Mouse (Mus musculus): ENCODE results near the gene Xrcc4. TPM values are rescaled to one million over a fixed set of nuclear protein-coding genes. Genes with fewer than 3 reads are reported as not detected.

Xrcc4 gene
- total RNA-seq, 1 experiment: 11.5 TPM

- no peak for DNase-seq (ENCODE audit: low read depth, low spot score)
- Histone ChIP-seq H3K27ac (ENCODE audit: insufficient read depth, low read depth, low read length, poor library complexity, severe bottlenecking) (no peak overlapping the region), H3K9me3 (ENCODE audit: control insufficient read depth, insufficient read depth, low read depth, low read length) (no peaks in the 10 kb centered on the region), H3K4me3 (ENCODE audit: insufficient read depth in 1 of 2, low read depth in 1 of 2, low read length in 2 of 2, poor library complexity in 1 of 2, severe bottlenecking in 1 of 2) (no peak overlapping the region), H3K9ac (ENCODE audit: insufficient read depth, low read depth, low read length, poor library complexity, severe bottlenecking) (no peak overlapping the region), H3K36me3 (ENCODE audit: control insufficient read depth, insufficient read depth, low read length, poor library complexity, severe bottlenecking) (no peaks in the 10 kb centered on the region), H3K4me1 (ENCODE audit: control insufficient read depth in 2 of 2, insufficient read depth in 2 of 2, low read length in 2 of 2, poor library complexity in 1 of 2) (no peaks in the 10 kb centered on the region)
- no peak for TF ChIP-seq ZNF384 (IDR thresholded peaks at IDR 0.05; ENCODE audit: low read depth, low read length)
- no peak for TF ChIP-seq HCFC1 (IDR thresholded peaks at IDR 0.05; ENCODE audit: borderline replicate concordance, insufficient read depth, low read length)
- no peak for TF ChIP-seq MAFK (IDR thresholded peaks at IDR 0.05; ENCODE audit: insufficient read depth, low read depth, low read length)
- no peak for TF ChIP-seq CHD2 (IDR thresholded peaks at IDR 0.05; ENCODE audit: low read depth, low read length)
- TF ChIP-seq ZC3H11A (IDR thresholded peaks at IDR 0.05; ENCODE audit: borderline replicate concordance, low read depth, low read length): no peak
- in situ Hi-C loops (cut with MboI; ENCODE audit: low sequenced_read_pairs in 2 of 2, unreplicated experiment in 2 of 2): no loop called here
Observed at GRCm38 (mm10) chr13:90012620-90013019, 76.8 kb downstream of the Xrcc4 start.

DNA sequence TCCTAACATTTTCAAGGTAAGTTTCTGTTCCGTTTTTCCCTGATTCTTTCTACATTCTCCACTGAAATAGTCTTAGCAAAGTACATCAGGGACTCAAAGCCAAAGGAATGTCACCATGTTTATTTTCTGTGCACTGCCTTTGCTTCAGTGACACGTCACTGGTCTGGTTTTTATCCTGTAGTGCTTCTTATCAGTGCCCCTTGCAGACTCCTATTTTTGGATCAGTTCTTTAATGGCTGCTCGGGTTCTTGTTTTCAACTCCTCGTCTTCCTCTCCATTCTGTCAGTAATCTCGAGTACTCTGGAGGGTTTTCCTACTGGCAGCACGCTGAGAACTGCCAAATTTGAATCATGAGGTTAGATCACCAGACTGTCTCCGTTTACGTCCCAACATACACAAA, 77.2 kb downstream of the Xrcc4 start:
- no peaks in the 10 kb centered on the region for H3K36me3 ChIP-seq (ENCODE audit: control insufficient read depth, insufficient read depth, low read length, poor library complexity, severe bottlenecking)
- TF ChIP-seq HCFC1 (IDR thresholded peaks at IDR 0.05; ENCODE audit: borderline replicate concordance, insufficient read depth, low read length) (no peak), MAFK (IDR thresholded peaks at IDR 0.05; ENCODE audit: insufficient read depth, low read depth, low read length) (no peak), ZC3H11A (IDR thresholded peaks at IDR 0.05; ENCODE audit: borderline replicate concordance, low read depth, low read length) (no peak), CHD2 (IDR thresholded peaks at IDR 0.05; ENCODE audit: low read depth, low read length) (no peak), ZNF384 (IDR thresholded peaks at IDR 0.05; ENCODE audit: low read depth, low read length) (no peak)
- no peaks in the 10 kb centered on the region for H3K9me3 ChIP-seq (ENCODE audit: control insufficient read depth, insufficient read depth, low read depth, low read length)
- no peak overlapping the region for H3K27ac ChIP-seq (ENCODE audit: insufficient read depth, low read depth, low read length, poor library complexity, severe bottlenecking)
- DNase-seq (ENCODE audit: low read depth, low spot score): no peak
- in situ Hi-C loops (cut with MboI; ENCODE audit: low sequenced_read_pairs in 2 of 2, unreplicated experiment in 2 of 2): no loop called here
- H3K9ac ChIP-seq (ENCODE audit: insufficient read depth, low read depth, low read length, poor library complexity, severe bottlenecking): no peak overlapping the region
- no peaks in the 10 kb centered on the region for H3K4me1 ChIP-seq (ENCODE audit: control insufficient read depth in 2 of 2, insufficient read depth in 2 of 2, low read length in 2 of 2, poor library complexity in 1 of 2)
- no peak overlapping the region for H3K4me3 ChIP-seq (ENCODE audit: insufficient read depth in 1 of 2, low read depth in 1 of 2, low read length in 2 of 2, poor library complexity in 1 of 2, severe bottlenecking in 1 of 2)

DNA sequence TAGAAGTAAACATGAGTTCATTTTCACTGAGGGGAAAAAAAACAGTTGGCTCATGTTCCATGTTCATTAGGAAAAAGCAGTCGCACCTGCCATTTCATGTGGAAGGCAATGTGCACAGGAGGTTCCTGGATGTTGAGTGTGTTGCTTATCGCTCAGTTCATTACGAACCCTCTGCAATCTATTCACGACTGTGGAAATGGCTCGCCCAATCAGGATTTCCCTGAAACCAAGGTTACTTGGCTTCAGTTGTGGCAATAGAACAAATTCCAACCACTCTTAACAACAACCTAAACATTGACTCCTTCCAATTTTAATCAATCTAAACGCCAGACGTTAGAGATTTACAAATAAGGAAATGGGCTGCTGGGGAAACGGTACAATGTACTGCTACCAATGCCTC, 78.3 kb downstream of the Xrcc4 start:
- H3K36me3 ChIP-seq (ENCODE audit: control insufficient read depth, insufficient read depth, low read length, poor library complexity, severe bottlenecking): no peaks in the 10 kb centered on the region
- no peak overlapping the region for H3K9ac ChIP-seq (ENCODE audit: insufficient read depth, low read depth, low read length, poor library complexity, severe bottlenecking)
- in situ Hi-C loops (cut with MboI; ENCODE audit: low sequenced_read_pairs in 2 of 2, unreplicated experiment in 2 of 2): no loop called here
- H3K4me1 ChIP-seq (ENCODE audit: control insufficient read depth in 2 of 2, insufficient read depth in 2 of 2, low read length in 2 of 2, poor library complexity in 1 of 2): no peaks in the 10 kb centered on the region
- DNase-seq (ENCODE audit: low read depth, low spot score): no peak
- no peak overlapping the region for H3K4me3 ChIP-seq (ENCODE audit: insufficient read depth in 1 of 2, low read depth in 1 of 2, low read length in 2 of 2, poor library complexity in 1 of 2, severe bottlenecking in 1 of 2)
- TF ChIP-seq CHD2 (IDR thresholded peaks at IDR 0.05; ENCODE audit: low read depth, low read length) (no peak), HCFC1 (IDR thresholded peaks at IDR 0.05; ENCODE audit: borderline replicate concordance, insufficient read depth, low read length) (no peak), ZC3H11A (IDR thresholded peaks at IDR 0.05; ENCODE audit: borderline replicate concordance, low read depth, low read length) (no peak), ZNF384 (IDR thresholded peaks at IDR 0.05; ENCODE audit: low read depth, low read length) (no peak), MAFK (IDR thresholded peaks at IDR 0.05; ENCODE audit: insufficient read depth, low read depth, low read length) (no peak)
- H3K9me3 ChIP-seq (ENCODE audit: control insufficient read depth, insufficient read depth, low read depth, low read length): no peaks in the 10 kb centered on the region
- H3K27ac ChIP-seq (ENCODE audit: insufficient read depth, low read depth, low read length, poor library complexity, severe bottlenecking): no peak overlapping the region

DNA sequence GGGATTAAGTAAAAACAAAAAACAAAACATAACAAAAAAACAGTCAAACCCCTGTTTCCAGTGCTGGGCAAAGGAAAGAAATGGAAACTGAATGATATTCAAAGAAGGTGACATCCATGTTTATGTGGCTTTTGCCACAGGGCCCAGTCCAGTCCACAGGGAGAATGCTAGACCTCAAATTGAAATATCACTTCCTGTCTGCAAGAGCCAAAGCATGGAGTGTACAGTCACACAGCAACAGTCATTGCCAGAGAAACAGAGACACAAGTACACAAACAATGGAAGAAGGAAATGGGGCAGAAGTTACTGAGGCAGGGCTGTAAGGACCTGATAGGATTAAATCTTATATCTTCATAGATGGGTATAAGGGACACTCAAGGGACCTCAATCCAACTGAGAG, 79.6 kb downstream of the Xrcc4 start:
- no peaks in the 10 kb centered on the region for H3K36me3 ChIP-seq (ENCODE audit: control insufficient read depth, insufficient read depth, low read length, poor library complexity, severe bottlenecking)
- no peak for TF ChIP-seq ZC3H11A (IDR thresholded peaks at IDR 0.05; ENCODE audit: borderline replicate concordance, low read depth, low read length)
- TF ChIP-seq ZNF384 (IDR thresholded peaks at IDR 0.05; ENCODE audit: low read depth, low read length): no peak
- TF ChIP-seq MAFK (IDR thresholded peaks at IDR 0.05; ENCODE audit: insufficient read depth, low read depth, low read length): no peak
- no peak for TF ChIP-seq CHD2 (IDR thresholded peaks at IDR 0.05; ENCODE audit: low read depth, low read length)
- no peak for TF ChIP-seq HCFC1 (IDR thresholded peaks at IDR 0.05; ENCODE audit: borderline replicate concordance, insufficient read depth, low read length)
- H3K4me3 ChIP-seq (ENCODE audit: insufficient read depth in 1 of 2, low read depth in 1 of 2, low read length in 2 of 2, poor library complexity in 1 of 2, severe bottlenecking in 1 of 2): no peak overlapping the region
- in situ Hi-C loops (cut with MboI; ENCODE audit: low sequenced_read_pairs in 2 of 2, unreplicated experiment in 2 of 2): no loop called here
- H3K4me1 ChIP-seq (ENCODE audit: control insufficient read depth in 2 of 2, insufficient read depth in 2 of 2, low read length in 2 of 2, poor library complexity in 1 of 2): peaks cover 0 to 2% of the 10 kb centered on the region in 2 experiments; a peak in 1 of 4 replicates
- no peaks in the 10 kb centered on the region for H3K9me3 ChIP-seq (ENCODE audit: control insufficient read depth, insufficient read depth, low read depth, low read length)
- no peak for DNase-seq (ENCODE audit: low read depth, low spot score)
- H3K9ac ChIP-seq (ENCODE audit: insufficient read depth, low read depth, low read length, poor library complexity, severe bottlenecking): no peak overlapping the region
- H3K27ac ChIP-seq (ENCODE audit: insufficient read depth, low read depth, low read length, poor library complexity, severe bottlenecking): no peak overlapping the region

DNA sequence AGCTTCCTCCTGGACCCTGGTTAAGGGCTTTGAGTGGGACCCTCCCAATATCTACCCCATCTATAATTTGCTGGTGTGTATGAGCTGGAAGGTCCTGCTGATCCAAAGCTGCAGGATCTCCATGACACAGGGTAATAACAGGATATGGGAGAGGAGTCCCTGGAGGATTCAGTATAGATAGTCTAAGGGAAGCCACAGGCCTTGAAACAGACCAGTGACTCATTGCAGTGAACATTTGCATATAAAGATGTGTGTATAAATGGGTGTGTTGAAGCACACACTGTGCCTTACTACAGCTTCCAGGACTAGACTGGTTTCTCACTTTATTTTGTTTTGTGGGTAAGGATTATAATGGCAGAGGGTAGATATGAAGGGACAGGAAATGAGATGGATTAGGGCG, 83.8 kb downstream of the Xrcc4 start:
- TF ChIP-seq ZC3H11A (IDR thresholded peaks at IDR 0.05; ENCODE audit: borderline replicate concordance, low read depth, low read length) (no peak), CHD2 (IDR thresholded peaks at IDR 0.05; ENCODE audit: low read depth, low read length) (no peak), ZNF384 (IDR thresholded peaks at IDR 0.05; ENCODE audit: low read depth, low read length) (no peak), HCFC1 (IDR thresholded peaks at IDR 0.05; ENCODE audit: borderline replicate concordance, insufficient read depth, low read length) (no peak), MAFK (IDR thresholded peaks at IDR 0.05; ENCODE audit: insufficient read depth, low read depth, low read length) (no peak)
- Histone ChIP-seq H3K27ac (ENCODE audit: insufficient read depth, low read depth, low read length, poor library complexity, severe bottlenecking) (no peak overlapping the region), H3K36me3 (ENCODE audit: control insufficient read depth, insufficient read depth, low read length, poor library complexity, severe bottlenecking) (no peaks in the 10 kb centered on the region), H3K4me1 (ENCODE audit: control insufficient read depth in 2 of 2, insufficient read depth in 2 of 2, low read length in 2 of 2, poor library complexity in 1 of 2) (peaks cover 0 to 2% of the 10 kb centered on the region in 2 experiments; a peak in 1 of 4 replicates), H3K9ac (ENCODE audit: insufficient read depth, low read depth, low read length, poor library complexity, severe bottlenecking) (no peak overlapping the region), H3K9me3 (ENCODE audit: control insufficient read depth, insufficient read depth, low read depth, low read length) (no peaks in the 10 kb centered on the region), H3K4me3 (ENCODE audit: insufficient read depth in 1 of 2, low read depth in 1 of 2, low read length in 2 of 2, poor library complexity in 1 of 2, severe bottlenecking in 1 of 2) (no peak overlapping the region)
- no peak for DNase-seq (ENCODE audit: low read depth, low spot score)
- in situ Hi-C loops (cut with MboI; ENCODE audit: low sequenced_read_pairs in 2 of 2, unreplicated experiment in 2 of 2): no loop called here

All from ES-E14 (cell line).